Mouse (Mus musculus) c-Kit-positive CD71-positive TER-119-positive erythroid progenitor cells, embryonic 14.5 days (primary cell): ENCODE measurements around the gene Cdc16.
"Not testable (repeated sequence)": the region's sequence is repeated elsewhere in the genome, so short reads cannot be mapped to it uniquely, and the experiment has no call there.

Experiments
- DNase-seq: peaks from one replicate; pipeline ENCODE4 v3.0.0-alpha.2; 2013; ENCODE audit warnings: low spot score

The Cdc16 gene

DNA sequence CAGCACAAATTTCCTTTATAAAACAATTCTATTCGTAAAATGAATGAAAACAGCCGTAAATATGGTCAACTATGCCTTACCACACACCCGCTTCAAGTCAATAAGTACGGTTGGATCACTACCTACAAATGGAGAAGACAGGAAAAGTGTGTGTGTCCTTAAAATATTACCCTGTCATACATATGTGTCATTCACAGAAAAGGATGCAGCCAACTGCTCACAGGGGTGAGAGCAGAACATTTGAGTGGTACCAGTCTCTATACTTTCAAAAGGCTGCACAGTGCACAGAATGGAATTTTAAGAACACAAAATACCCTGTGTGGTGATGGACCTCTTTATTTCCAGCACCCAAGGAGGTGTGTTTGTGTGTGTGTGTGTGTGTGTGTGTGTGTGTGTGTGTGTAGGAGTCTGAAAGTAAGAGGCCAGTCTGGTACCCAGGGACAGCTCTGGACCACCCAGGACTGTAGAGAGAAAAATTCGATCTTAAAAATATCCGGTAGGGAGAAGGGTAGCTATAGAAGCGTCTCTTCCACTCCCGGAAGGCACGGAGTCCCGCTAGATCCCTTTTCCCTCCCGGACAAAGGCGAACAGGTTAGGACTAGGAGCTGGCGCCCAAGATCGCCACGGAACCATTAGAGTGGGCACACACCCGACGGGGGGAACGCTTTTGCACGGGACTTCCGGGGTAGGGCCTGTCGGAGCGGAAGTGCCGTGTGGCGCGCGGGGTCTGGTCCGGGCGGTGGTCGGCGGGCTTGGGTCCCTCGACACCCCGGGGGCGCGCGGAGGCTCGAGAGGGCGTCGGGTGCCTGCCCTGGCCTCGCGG, at the start of gene Cdc16:
Gene Cdc16, plus strand, starts transcription at position 695 of the 823 bp plus-strand sequence.
- peak; percentile 77 for DNase-seq

- no peak for DNase-seq
Observed at GRCm38 (mm10) chr8:13708514-13708913, 49.0 kb upstream of the Cdc16 start.

- no peak for DNase-seq
Observed at GRCm38 (mm10) chr8:13718980-13719379, 38.5 kb upstream of the Cdc16 start.

DNA sequence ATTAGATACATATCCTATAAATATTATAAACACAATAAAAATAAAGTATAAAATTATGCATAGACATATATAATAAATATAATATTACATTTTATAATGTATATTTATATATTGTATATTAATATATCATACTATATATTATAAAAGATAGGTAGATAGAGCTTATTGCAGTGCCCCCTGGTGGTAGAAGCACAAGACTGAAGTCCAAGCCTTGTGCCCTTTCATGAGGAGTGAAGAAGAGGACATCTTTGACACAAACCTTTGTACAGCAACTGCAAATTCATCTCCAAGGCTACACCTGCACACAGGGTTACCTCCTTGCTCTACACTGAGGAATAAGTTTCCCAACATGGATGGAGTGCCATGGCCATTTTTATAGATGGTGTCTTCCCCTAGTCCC, 31.8 kb upstream of the Cdc16 start:
- DNase-seq: peak; percentile 37

DNA sequence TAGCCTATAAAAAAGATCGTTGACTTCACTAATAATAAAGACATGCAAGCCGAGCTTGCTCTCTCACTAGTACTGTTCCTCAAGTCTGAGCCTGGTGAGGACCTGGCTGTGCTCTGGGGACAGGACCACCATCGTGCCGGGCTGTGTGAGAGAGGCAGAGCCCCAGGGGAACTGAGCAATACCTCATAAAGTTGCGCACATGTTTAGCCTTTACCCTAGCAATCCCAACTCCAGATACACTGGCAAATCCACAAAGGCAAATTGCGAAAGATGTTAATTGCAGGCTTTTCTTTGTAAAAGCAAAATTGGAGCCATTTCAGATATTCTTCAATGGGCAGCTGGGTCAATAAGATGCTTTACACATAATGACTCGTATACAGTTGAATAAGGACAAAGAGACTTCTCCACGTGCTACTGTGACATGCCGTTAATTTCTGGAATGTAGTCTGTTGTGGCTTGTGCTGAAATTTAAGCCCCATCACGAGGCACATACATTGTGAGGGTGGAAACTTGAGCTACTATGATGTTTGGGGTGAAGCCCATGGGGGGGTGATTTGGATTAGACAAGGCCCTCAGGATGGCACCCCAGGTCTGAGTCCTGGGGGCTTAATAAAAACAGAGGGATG, 29.9 kb upstream of the Cdc16 start:
- DNase-seq: no peak

DNA sequence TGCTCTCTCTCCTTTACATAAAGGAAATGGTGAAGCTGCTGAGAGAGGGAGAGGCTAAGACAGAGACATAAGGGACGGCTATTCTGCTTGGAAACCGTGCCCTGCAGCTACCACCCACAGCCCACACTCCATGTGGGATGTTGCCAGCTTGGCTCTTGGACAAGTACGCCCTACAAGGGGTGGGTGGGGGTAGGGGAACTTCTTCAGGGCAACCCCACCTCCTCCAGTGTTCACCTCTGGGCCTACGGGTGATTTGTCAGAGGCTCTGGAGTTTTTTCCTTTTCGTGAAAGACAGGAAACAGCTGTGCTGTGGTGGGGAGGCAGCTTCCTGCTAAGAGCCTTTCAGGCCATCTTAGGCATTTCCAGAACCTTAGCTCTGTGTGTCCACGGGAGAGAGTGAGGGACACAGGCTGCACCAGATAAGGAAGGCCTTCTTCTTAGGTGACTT, 17.1 kb upstream of the Cdc16 start:
- peak; percentile 45 for DNase-seq

- DNase-seq: peak; percentile 79
Observed at GRCm38 (mm10) chr8:13740817-13741613, 16.5 kb upstream of the Cdc16 start.

GRCm38 (mm10) chr8:13746212-13746611, 11.3 kb upstream of the Cdc16 start:
- not testable (repeated sequence) for DNase-seq

DNA sequence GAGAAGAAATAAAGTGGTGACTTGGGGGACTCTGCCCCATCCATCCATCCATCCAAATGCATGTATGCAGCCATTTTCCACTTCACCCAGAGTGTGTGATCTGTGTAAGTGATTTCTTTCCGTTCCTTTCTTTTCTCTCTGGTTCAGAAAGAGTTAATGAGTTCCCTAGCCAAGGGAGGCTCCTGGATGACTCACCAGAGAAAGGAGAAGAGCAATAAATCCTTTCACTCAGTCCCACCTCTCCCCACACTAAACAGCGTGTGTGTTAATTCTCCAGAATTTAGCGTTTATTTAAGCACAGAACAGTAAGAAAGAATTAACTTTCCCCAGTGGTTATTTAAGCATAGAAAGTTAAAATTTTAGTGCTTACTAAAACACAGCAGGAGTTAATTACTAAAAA, 9.8 kb upstream of the Cdc16 start:
- no peak for DNase-seq

DNA sequence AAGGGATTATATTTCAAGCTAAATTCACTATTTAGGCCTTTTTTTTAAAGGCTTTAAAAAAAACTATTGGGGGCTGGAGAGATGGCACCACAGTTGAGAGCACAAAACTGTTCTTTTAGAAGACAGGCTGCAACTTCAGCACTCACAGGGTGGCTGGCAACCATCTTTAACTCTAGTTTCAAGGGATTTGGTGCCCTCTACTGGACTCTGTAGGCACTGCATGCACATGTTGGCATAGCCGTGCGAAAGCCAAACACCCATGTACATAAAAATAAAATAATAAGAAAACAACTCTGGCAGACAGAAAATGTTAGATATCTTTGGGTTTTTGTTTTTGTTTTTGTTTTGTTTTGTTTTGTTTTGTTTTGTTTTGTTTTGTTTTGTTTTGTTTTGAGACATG, 3.8 kb upstream of the Cdc16 start:
- peak; percentile 80 for DNase-seq

DNA sequence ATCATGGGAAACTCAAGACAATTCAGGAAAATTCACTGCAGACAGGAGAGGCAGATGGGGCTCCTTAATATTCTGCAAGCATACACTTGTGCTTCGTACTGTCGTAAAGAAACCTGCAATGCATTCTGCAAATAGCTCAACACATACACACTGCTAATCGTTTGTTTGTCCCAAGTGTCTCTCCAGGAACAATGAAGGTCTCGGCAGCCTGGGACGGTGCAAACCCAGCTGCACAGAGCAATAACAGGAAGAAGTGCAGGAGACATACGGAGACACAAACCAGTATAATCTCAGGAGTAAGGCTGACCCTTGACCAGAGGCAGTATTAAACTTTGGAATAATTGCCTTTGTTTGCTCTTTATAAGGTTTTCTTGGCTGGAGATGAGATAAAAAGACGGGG, 996 bp upstream of the Cdc16 start:
- no peak for DNase-seq

- DNase-seq: peak; percentile 78
Observed at GRCm38 (mm10) chr8:13757805-13758727, 590 bp downstream of the Cdc16 start.

DNA sequence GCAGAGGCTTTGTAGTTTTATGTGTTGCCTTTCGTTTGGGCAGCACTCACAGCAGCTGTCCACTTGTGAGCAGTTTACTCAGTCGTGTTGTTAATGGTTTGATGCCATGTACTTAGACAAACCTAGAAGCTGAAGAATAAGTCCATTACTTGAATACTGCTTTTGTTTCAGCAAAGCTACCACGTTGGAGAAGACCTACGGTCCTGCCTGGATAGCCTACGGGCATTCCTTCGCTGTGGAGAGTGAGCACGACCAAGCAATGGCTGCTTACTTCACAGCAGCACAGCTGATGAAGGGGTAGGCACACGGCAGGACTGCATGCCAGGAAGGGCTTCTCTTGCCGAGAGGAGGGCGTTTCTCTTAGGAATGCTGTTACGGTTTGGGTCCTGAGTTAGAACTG, 11.7 kb downstream of the Cdc16 start:
- DNase-seq: no peak

- DNase-seq: peak; percentile 15
Observed at GRCm38 (mm10) chr8:13780536-13780935, 23.1 kb downstream of the Cdc16 start.

- DNase-seq: peak; percentile 92
Observed at GRCm38 (mm10) chr8:13785250-13785763, 27.8 kb downstream of the Cdc16 start, which contains the start of gene Upf3a. Upf3a (plus strand) TSS chr8:13785615.

DNA sequence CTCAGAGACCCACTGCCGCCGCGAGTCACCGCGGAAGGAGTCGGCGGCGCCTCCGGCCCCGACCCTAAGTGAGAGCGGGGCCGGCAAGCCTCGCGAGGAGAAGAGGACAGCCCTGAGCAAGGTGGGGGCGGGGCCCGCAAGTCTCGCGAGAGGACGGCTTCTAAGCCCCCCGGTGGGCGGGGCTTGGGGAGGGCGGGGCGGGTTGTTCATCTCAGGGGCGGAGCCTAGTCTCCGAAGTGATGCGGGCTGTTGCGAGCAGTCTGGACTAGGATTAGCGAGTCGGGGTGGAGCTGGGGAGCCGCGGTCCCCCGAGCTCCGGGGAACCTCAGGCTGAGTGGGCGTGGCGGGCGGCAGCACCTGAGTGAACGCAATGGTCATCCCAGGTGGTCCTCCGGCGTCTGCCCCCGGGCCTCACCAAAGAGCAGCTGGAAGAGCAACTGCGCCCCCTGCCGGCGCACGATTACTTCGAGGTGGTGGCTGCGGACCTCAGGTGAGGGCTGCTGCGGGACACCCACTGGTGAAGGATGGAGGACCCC, 28.4 kb downstream of the Cdc16 start:
- peak; percentile 97 for DNase-seq

DNA sequence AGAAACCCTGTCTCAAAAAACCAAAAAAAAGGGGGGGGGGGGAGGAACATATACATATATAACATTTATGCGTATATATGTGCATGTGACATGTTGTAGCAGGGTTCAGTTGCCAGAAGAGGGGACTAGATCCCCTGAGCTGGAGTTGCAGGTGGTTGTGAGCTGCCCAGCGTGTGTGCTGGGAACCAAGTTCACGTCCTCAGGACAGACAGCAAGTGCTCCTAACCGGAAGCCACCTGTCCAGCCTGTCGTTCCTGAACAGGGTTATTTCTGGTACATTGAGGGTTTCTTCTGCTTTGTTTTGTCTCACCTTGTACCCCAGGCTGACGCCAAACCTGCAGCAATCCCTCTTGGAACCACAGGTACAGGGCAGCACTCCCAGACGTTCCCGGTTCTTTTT, 32.1 kb downstream of the Cdc16 start:
- DNase-seq: no peak

DNA sequence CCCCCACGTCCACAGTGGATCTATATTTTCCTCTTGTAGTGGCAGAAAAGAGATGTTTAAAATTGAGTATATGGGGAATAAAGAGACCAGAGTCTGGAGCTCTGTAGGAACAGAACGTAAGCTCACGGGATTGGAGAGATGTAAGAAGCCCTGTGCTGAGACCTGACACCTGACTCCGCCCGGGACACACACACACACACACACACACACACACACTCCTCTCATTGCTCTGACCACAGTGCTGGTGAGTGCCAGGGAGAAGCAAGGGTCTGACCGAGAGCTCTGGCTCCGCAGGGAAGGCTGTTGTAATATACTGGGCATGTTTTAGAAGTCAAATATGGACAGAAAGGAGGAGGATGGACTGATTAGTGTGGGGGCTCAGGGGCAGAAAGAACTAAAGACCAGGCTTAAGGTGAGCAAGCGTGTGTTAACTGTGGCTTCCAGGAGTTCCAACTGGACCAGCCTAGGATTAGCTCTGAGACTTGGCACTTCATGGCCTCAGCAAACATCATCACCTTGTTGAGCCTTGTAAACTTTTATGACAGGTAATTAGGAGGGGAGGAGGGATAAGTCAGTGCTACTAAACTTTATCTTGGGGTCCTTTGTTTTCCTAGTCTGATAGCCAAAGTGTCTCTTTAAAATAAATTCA, 35.7 kb downstream of the Cdc16 start:
- DNase-seq: no peak

DNA sequence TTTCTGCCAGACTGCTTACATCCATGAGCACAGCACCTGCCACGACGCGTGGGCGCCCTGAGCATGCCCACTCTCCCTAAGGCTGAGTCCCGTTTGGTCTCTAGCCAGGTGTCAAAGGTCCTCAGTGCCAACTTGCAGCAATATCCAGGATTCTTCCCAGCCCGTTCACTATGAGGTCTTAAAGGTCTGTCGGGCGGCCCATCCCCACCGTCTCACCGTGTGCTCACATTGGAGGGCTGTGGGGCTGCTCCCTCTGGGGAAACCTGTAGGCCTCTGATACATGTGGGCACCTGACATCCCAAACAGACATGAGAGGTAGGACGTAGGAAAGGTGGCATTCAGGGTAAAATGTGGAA, 36.2 kb downstream of the Cdc16 start:
- DNase-seq: no peak

DNA sequence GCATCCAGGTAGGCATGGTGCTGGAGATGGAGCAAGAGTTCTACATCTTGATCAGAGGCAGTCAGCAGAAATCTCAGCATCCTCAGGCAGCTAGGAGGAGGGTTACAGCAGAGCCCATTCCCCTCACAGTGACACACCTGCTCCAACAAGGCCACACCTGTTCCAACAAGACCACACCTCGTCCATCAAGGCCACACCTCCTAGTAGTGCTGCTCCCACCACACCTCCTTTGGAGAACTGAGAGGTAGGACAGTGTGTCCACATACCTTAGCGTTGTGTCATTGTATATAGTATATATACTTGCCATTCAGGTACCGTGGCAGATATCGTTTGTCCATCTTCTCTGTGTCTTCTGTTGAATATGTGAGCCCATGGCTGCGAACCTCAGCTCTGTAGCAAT, 40.2 kb downstream of the Cdc16 start:
- DNase-seq: no peak

- DNase-seq: no peak
Observed at GRCm38 (mm10) chr8:13799566-13799965, 42.1 kb downstream of the Cdc16 start.
